Comparison of ENCODE assay signal across 13 mouse cellular contexts in the genomic region with DNA sequence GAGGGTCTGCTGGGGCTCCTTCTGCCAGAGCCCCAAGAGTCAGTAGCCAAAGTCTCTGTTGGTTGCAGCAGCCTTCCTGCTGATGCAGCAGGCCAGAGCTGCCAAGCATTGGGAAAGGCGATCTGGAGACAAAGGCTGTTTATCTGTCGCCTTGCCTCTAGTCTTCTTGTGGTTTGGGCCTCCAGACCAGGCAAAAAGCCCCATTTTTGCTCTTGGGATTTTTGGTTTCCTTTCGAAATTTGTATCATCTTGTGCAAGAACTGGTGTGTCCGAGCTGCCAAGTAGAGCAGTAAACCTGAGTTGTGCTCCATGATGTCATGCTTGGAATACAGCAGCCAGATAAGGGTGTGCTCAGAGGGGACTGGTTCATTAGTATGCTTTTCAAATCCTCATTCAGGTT. TPM values are rescaled to one million over a fixed set of nuclear protein-coding genes. Genes with fewer than 3 reads are reported as not detected.
DNase-seq lines count a peak whose midpoint lies in the region; ATAC-seq and TF ChIP-seq lines count a peak whose summit lies in the region.
"Had no signal": no experiment of that assay in that cellular context is flagged by ENCODE, and none has a peak within 500 bp of the region (broad histone marks: within the 10 kb centered on the region; RNA-seq: fewer than 3 reads in every experiment).

No protein-coding gene starts in this region.

- H3K27me3 ChIP-seq in midbrain, embryonic 10.5 days (ENCODE audit: low read depth, poor library complexity, severe bottlenecking) = no peaks in the 10 kb centered on the region
- no peaks in the 10 kb centered on the region for H3K27me3 ChIP-seq in midbrain, embryonic 14.5 days (ENCODE audit: control insufficient read depth, insufficient read depth, low read length)
- no peaks in the 10 kb centered on the region for H3K27me3 ChIP-seq in forebrain, embryonic 16.5 days (replicated peaks; ENCODE audit: control insufficient read depth, insufficient read depth, low read length)
- H3K27me3 ChIP-seq: liver, embryonic 13.5 days had no signal

- H3K9me3 ChIP-seq in midbrain, embryonic 10.5 days (replicated peaks) = no peaks in the 10 kb centered on the region
- no peaks in the 10 kb centered on the region for H3K9me3 ChIP-seq in midbrain, embryonic 14.5 days (ENCODE audit: control insufficient read depth, low read length)
- no peaks in the 10 kb centered on the region for H3K9me3 ChIP-seq in forebrain, embryonic 16.5 days (ENCODE audit: control insufficient read depth, low read length)
- H3K9me3 ChIP-seq: liver, embryonic 13.5 days had no signal

- H3K36me3 ChIP-seq in midbrain, embryonic 10.5 days = peaks cover 30% of the 10 kb centered on the region
- peaks cover 36% of the 10 kb centered on the region for H3K36me3 ChIP-seq in midbrain, embryonic 14.5 days (ENCODE audit: control insufficient read depth, insufficient read depth, low read length)
- H3K36me3 ChIP-seq in forebrain, embryonic 16.5 days (ENCODE audit: control insufficient read depth, insufficient read depth) = no peaks in the 10 kb centered on the region
- H3K36me3 ChIP-seq: liver, embryonic 13.5 days had no signal

- peak; percentile 52 for DNase-seq in adrenal gland, adult 8-10 months
- no peak for DNase-seq in adrenal gland, adult 18-20 months (ENCODE audit: low spot score in 2 of 2)
- no peak for DNase-seq in midbrain, embryonic 10.5 days (ENCODE audit: low spot score)
- no peak for DNase-seq in midbrain, embryonic 14.5 days
- DNase-seq in heart, postnatal 10 days = peak; percentile 60 to 62
- DNase-seq in embryo, embryonic 9.5 days (ENCODE audit: extremely low spot score) = no peak
- DNase-seq: liver, embryonic 13.5 days had no signal

- no peak overlapping the region for H3K4me2 ChIP-seq in midbrain, embryonic 14.5 days (ENCODE audit: low read length)
- H3K4me2 ChIP-seq in forebrain, embryonic 16.5 days (ENCODE audit: low read length) = no peak overlapping the region
- H3K4me2 ChIP-seq: liver, embryonic 13.5 days had no signal

- 0 out of 2 replicates have a peak overlapping the region, but pooled peaks have one; percentile 40 for H3K27ac ChIP-seq in midbrain, embryonic 10.5 days (replicated peaks)
- H3K27ac ChIP-seq in midbrain, embryonic 14.5 days (replicated peaks; ENCODE audit: low read depth, low read length) = no peak overlapping the region
- 0 out of 2 replicates have a peak overlapping the region, but pooled peaks have one; percentile 15 for H3K27ac ChIP-seq in olfactory bulb, adult 2 months (ENCODE audit: insufficient read depth, low read depth, low read length)
- H3K27ac ChIP-seq in forebrain, embryonic 16.5 days (ENCODE audit: low read length) = no peak overlapping the region
- H3K27ac ChIP-seq: liver, embryonic 13.5 days had no signal

- H3K4me3 ChIP-seq in midbrain, embryonic 10.5 days = no peak overlapping the region
- no peak overlapping the region for H3K4me3 ChIP-seq in midbrain, embryonic 14.5 days (replicated peaks; ENCODE audit: low read depth, low read length)
- no peak overlapping the region for H3K4me3 ChIP-seq in olfactory bulb, adult 2 months (ENCODE audit: insufficient read depth, low read depth, low read length)
- no peak overlapping the region for H3K4me3 ChIP-seq in forebrain, embryonic 16.5 days (replicated peaks; ENCODE audit: low read length)
- H3K4me3 ChIP-seq: liver, embryonic 13.5 days had no signal

- no peak overlapping the region for H3K9ac ChIP-seq in midbrain, embryonic 14.5 days (replicated peaks; ENCODE audit: low read length)
- no peak overlapping the region for H3K9ac ChIP-seq in forebrain, embryonic 16.5 days (replicated peaks; ENCODE audit: low read depth, low read length)
- H3K9ac ChIP-seq: liver, embryonic 13.5 days had no signal

- no peak for ATAC-seq in midbrain, embryonic 14.5 days (ENCODE audit: low FRiP score, low TSS enrichment)
- ATAC-seq in forebrain, embryonic 16.5 days = no peak

- intact Hi-C loops in heart, postnatal 10 days (cut with DNase I) = loop anchor here (5.0 kb wide), 1 partner anchor 40 kb away; no protein-coding TSS in a partner anchor

- no peak for TF ChIP-seq POLR2A in olfactory bulb, adult 2 months (IDR thresholded peaks at IDR 0.05; ENCODE audit: insufficient read depth, low read depth, low read length)

- H3K4me1 ChIP-seq in midbrain, embryonic 10.5 days = peaks cover 10% of the 10 kb centered on the region
- 0 out of 2 replicates have a peak, but pooled peaks cover 4% of the 10 kb centered on the region for H3K4me1 ChIP-seq in midbrain, embryonic 14.5 days (ENCODE audit: control insufficient read depth, insufficient read depth, low read length)
- H3K4me1 ChIP-seq in olfactory bulb, adult 2 months (ENCODE audit: control insufficient read depth, insufficient read depth, low read length) = peaks cover 12% of the 10 kb centered on the region
- peaks cover 6% of the 10 kb centered on the region for H3K4me1 ChIP-seq in forebrain, embryonic 16.5 days (replicated peaks; ENCODE audit: control insufficient read depth, insufficient read depth, low read length)

- whole genome bisulfite sequencing in midbrain, embryonic 10.5 days = 88% methylated on average over 4 of the region's 4 CpGs
- 77% methylated on average over 4 of the region's 4 CpGs for WGBS in midbrain, embryonic 14.5 days
- 73% methylated on average over 4 of the region's 4 CpGs for WGBS in olfactory bulb, adult 2 months
- WGBS in forebrain, embryonic 16.5 days = 80% methylated on average over 4 of the region's 4 CpGs

- TF ChIP-seq CTCF in olfactory bulb, adult 2 months (IDR thresholded peaks at IDR 0.05; ENCODE audit: insufficient read depth, low read depth, low read length) = no peak

RNA-seq across cellular contexts. Expression of gene Rho, which starts 34.4 kb away (rescaled TPM):
- total RNA-seq in adrenal gland, adult 8-10 months (2022) = 1 to 10 TPM in 3 of 4 experiments, under 1 TPM in 1; 0.52 to 1.9 (median 1.2) TPM
- under 1 TPM; 0.26 to 0.40 TPM for total RNA-seq in adrenal gland, adult 18-20 months (2021)
- 0.17 and 0.20 TPM in 2 replicates for polyA plus RNA-seq in midbrain, embryonic 10.5 days (2016; fragmentation: Nextera tagmentation; extraction: Ambion mirVana)
- polyA plus RNA-seq in midbrain, embryonic 14.5 days (2014; fragmentation: Nextera tagmentation; extraction: Ambion mirVana) = 0.07 and 0.59 TPM in 2 replicates
- total RNA-seq in heart, postnatal 10 days (2021) = under 1 TPM; 0.07 to 0.20 TPM
- polyA plus RNA-seq in olfactory bulb, adult 2 months (2012; ENCODE audit: insufficient read depth, insufficient read length, low replicate concordance, missing spikeins) = not detected in 2 replicates
- 0.15 TPM in 1 of 2 replicates, not detected in the other for polyA plus RNA-seq in forebrain, embryonic 16.5 days (2015; fragmentation: Nextera tagmentation; extraction: Ambion mirVana)
- polyA plus RNA-seq: heart, embryonic 14.5 days; liver, embryonic 13.5 days had no signal

RNA-seq across cellular contexts. Expression of gene Ift122, which starts 43.8 kb away (rescaled TPM):
- 10 to 100 TPM; 17.2 to 29.9 (median 21.9) TPM for total RNA-seq in adrenal gland, adult 8-10 months (2022)
- total RNA-seq in adrenal gland, adult 18-20 months (2021) = 10 to 100 TPM; 14.7 to 15.1 TPM
- 26.8 and 29.6 TPM in 2 replicates for polyA plus RNA-seq in midbrain, embryonic 10.5 days (2016; fragmentation: Nextera tagmentation; extraction: Ambion mirVana)
- 19.1 and 28.1 TPM in 2 replicates for polyA plus RNA-seq in midbrain, embryonic 14.5 days (2014; fragmentation: Nextera tagmentation; extraction: Ambion mirVana)
- 10 to 100 TPM; 22.4 to 22.9 TPM for total RNA-seq in heart, postnatal 10 days (2021)
- not detected in 2 replicates for polyA plus RNA-seq in olfactory bulb, adult 2 months (2012; ENCODE audit: insufficient read depth, insufficient read length, low replicate concordance, missing spikeins)
- 30.8 and 32.7 TPM in 2 replicates for polyA plus RNA-seq in forebrain, embryonic 16.5 days (2015; fragmentation: Nextera tagmentation; extraction: Ambion mirVana)

RNA-seq across cellular contexts. Expression of gene Mbd4, which starts 43.9 kb away (rescaled TPM):
- total RNA-seq in adrenal gland, adult 8-10 months (2022) = 1 to 10 TPM; 3.3 to 5.5 (median 3.9) TPM
- total RNA-seq in adrenal gland, adult 18-20 months (2021) = 1 to 10 TPM; 1.6 to 2.0 TPM
- 29.6 and 32.3 TPM in 2 replicates for polyA plus RNA-seq in midbrain, embryonic 10.5 days (2016; fragmentation: Nextera tagmentation; extraction: Ambion mirVana)
- polyA plus RNA-seq in midbrain, embryonic 14.5 days (2014; fragmentation: Nextera tagmentation; extraction: Ambion mirVana) = 5.3 and 10.2 TPM in 2 replicates
- total RNA-seq in heart, postnatal 10 days (2021) = 1 to 10 TPM; 2.6 to 3.5 TPM
- polyA plus RNA-seq in olfactory bulb, adult 2 months (2012; ENCODE audit: insufficient read depth, insufficient read length, low replicate concordance, missing spikeins) = not detected in 2 replicates
- 14.4 and 16.9 TPM in 2 replicates for polyA plus RNA-seq in forebrain, embryonic 16.5 days (2015; fragmentation: Nextera tagmentation; extraction: Ambion mirVana)

RNA-seq across cellular contexts. Expression of gene H1foo, which starts 47.6 kb away (rescaled TPM):
- total RNA-seq in adrenal gland, adult 8-10 months (2022) = under 1 TPM in 1 of 4 experiments, not detected in 3; 0.40 TPM
- total RNA-seq in adrenal gland, adult 18-20 months (2021) = not detected
- polyA plus RNA-seq in midbrain, embryonic 10.5 days (2016; fragmentation: Nextera tagmentation; extraction: Ambion mirVana) = not detected in 2 replicates
- not detected in 2 replicates for polyA plus RNA-seq in midbrain, embryonic 14.5 days (2014; fragmentation: Nextera tagmentation; extraction: Ambion mirVana)
- not detected for total RNA-seq in heart, postnatal 10 days (2021)
- not detected in 2 replicates for polyA plus RNA-seq in olfactory bulb, adult 2 months (2012; ENCODE audit: insufficient read depth, insufficient read length, low replicate concordance, missing spikeins)
- polyA plus RNA-seq in forebrain, embryonic 16.5 days (2015; fragmentation: Nextera tagmentation; extraction: Ambion mirVana) = not detected in 2 replicates
- polyA plus RNA-seq: C2C12; heart, embryonic 14.5 days; large intestine, adult 2 months; liver, embryonic 13.5 days; neural tube, embryonic 14.5 days had no signal

RNA-seq across cellular contexts. Expression of gene Efcab12, which starts 58.9 kb away (rescaled TPM):
- total RNA-seq in adrenal gland, adult 8-10 months (2022) = 1 to 10 TPM in 3 of 4 experiments, under 1 TPM in 1; 0.84 to 2.0 (median 1.1) TPM
- under 1 TPM; 0.58 to 0.80 TPM for total RNA-seq in adrenal gland, adult 18-20 months (2021)
- polyA plus RNA-seq in midbrain, embryonic 10.5 days (2016; fragmentation: Nextera tagmentation; extraction: Ambion mirVana) = 1.7 and 2.2 TPM in 2 replicates
- polyA plus RNA-seq in midbrain, embryonic 14.5 days (2014; fragmentation: Nextera tagmentation; extraction: Ambion mirVana) = 2.5 and 3.2 TPM in 2 replicates
- under 1 TPM; 0.79 TPM for total RNA-seq in heart, postnatal 10 days (2021)
- polyA plus RNA-seq in olfactory bulb, adult 2 months (2012; ENCODE audit: insufficient read depth, insufficient read length, low replicate concordance, missing spikeins) = not detected in 2 replicates
- polyA plus RNA-seq in forebrain, embryonic 16.5 days (2015; fragmentation: Nextera tagmentation; extraction: Ambion mirVana) = 1.4 and 1.8 TPM in 2 replicates
- polyA plus RNA-seq: C2C12 had no signal

Comparison
In these comparisons a context has a peak if more than half of its experiments do, and no peak if none do; other contexts are left out.
1. DNase-seq: peak in adrenal gland, adult 8-10 months (single experiment) and heart, postnatal 10 days (2 of 2); none in adrenal gland, adult 18-20 months (0 of 2), midbrain, embryonic 10.5 days (single experiment), midbrain, embryonic 14.5 days (single experiment) and embryo, embryonic 9.5 days (single experiment).
2. H3K27ac ChIP-seq: peak in midbrain, embryonic 10.5 days (single experiment) and olfactory bulb, adult 2 months (single experiment); none in midbrain, embryonic 14.5 days (single experiment) and forebrain, embryonic 16.5 days (single experiment).